Mouse (Mus musculus) embryonic facial prominence, embryonic 15.5 days (tissue): Measurements from ENCODE around the gene Saxo1. TPM values are rescaled to one million over a fixed set of nuclear protein-coding genes. Genes with fewer than 3 reads are reported as not detected.

Experiments
- ATAC-seq: fragments of 200-750 bp; cut with Nextera tagmentation; 2 replicates; pipeline ENCODE4 v1.8.0; 2017; ENCODE audit warnings: low read depth, moderate TSS enrichment; ENCODE audit not compliant: insufficient number of reproducible peaks, low FRiP score, low TSS enrichment
- H3K27ac ChIP-seq: fragments of 300-500 bp; sonication (generic); replicated peaks from 2 replicates; pipeline ENCODE4 v1.5.1; 2015; ENCODE audit warnings: mild to moderate bottlenecking, inconsistent platforms
- H3K27me3 ChIP-seq: fragments of 300-500 bp; sonication (generic); 2 replicates; pipeline ENCODE4 v1.6.1; 2015; ENCODE audit warnings: inconsistent platforms
- H3K36me3 ChIP-seq: fragments of 300-500 bp; sonication (generic); 2 replicates; pipeline ENCODE4 v1.6.1; 2015; ENCODE audit warnings: mild to moderate bottlenecking, inconsistent platforms
- H3K4me1 ChIP-seq: fragments of 300-500 bp; sonication (generic); 2 replicates; pipeline ENCODE4 v1.6.1; 2015; ENCODE audit warnings: inconsistent platforms
- H3K4me2 ChIP-seq: fragments of 300-500 bp; sonication (generic); replicated peaks from 2 replicates; pipeline ENCODE4 v1.6.1; 2015; ENCODE audit warnings: mild to moderate bottlenecking, inconsistent platforms
- H3K4me3 ChIP-seq: fragments of 300-500 bp; sonication (generic); replicated peaks from 2 replicates; pipeline ENCODE4 v1.5.1; 2015; ENCODE audit warnings: mild to moderate bottlenecking, inconsistent platforms
- H3K9ac ChIP-seq: fragments of 300-500 bp; sonication (generic); 2 replicates; pipeline ENCODE4 v1.6.1; 2015; ENCODE audit warnings: inconsistent platforms
- H3K9me3 ChIP-seq: fragments of 300-500 bp; sonication (generic); replicated peaks from 2 replicates; pipeline ENCODE4 v1.6.1; 2016; ENCODE audit warnings: inconsistent platforms
- WGBS: fragments of 180-500 bp; shearing (Covaris S2); methylation state at CpG from one replicate; pipeline ENCODE4 v1.1.7; 2015; 5-methylcytosine and 5-hydroxymethylcytosine counted together
- polyA plus RNA-seq: library from polyadenylated mRNA; unstranded; fragments of >200 nt; fragmentation: Nextera tagmentation; extraction: Ambion mirVana; gene quantifications from 2 replicates; pipeline ENCODE4 v1.2.1, GENCODE M21; 2015

The Saxo1 gene
- polyA plus RNA-seq, result 0.09 TPM in 1 of 2 replicates, not detected in the other

- H3K4me2 ChIP-seq, result no peak within 1 kb of the TSS
- H3K9me3 ChIP-seq, result no peaks in the 10 kb centered on the region
- H3K27ac ChIP-seq, result no peak within 1 kb of the TSS
- H3K9ac ChIP-seq, result no peak within 1 kb of the TSS
- no peaks in the 10 kb centered on the region for H3K4me1 ChIP-seq
- no peak for ATAC-seq
- 94% methylated on average over 7 of the region's 7 CpGs for WGBS
- H3K27me3 ChIP-seq, result no peaks in the 10 kb centered on the region
- no peaks in the 10 kb centered on the region for H3K36me3 ChIP-seq
- no peak within 1 kb of the TSS for H3K4me3 ChIP-seq
Measured at GRCm38 (mm10) chr4:86558228-86558627, at the start of gene Saxo1. Gene Saxo1 (minus strand): TSS chr4:86558328.

GRCm38 (mm10) chr4:86591304-86591703 lies 33.2 kb upstream of the Saxo1 start:
- H3K27me3 ChIP-seq, result no peaks in the 10 kb centered on the region

GRCm38 (mm10) chr4:86588236-86588635 lies 30.1 kb upstream of the Saxo1 start:
- no peaks in the 10 kb centered on the region for H3K4me1 ChIP-seq
- H3K36me3 ChIP-seq, result peaks cover 54% of the 10 kb centered on the region
- H3K27me3 ChIP-seq, result no peaks in the 10 kb centered on the region
- no peak for ATAC-seq
- H3K9me3 ChIP-seq, result no peaks in the 10 kb centered on the region
- WGBS, result 92% methylated on average over 3 of the region's 3 CpGs
- no peak overlapping the region for H3K9ac ChIP-seq
- no peak overlapping the region for H3K4me2 ChIP-seq
- no peak overlapping the region for H3K27ac ChIP-seq
- no peak overlapping the region for H3K4me3 ChIP-seq

More at GRCm38 (mm10) chr4:86591304-86591703, 33.2 kb upstream of the Saxo1 start:
- 93% methylated on average over 2 of the region's 2 CpGs for WGBS
- peaks cover 35% of the 10 kb centered on the region for H3K36me3 ChIP-seq
- H3K4me2 ChIP-seq, result no peak overlapping the region
- ATAC-seq, result no peak
- no peak overlapping the region for H3K4me3 ChIP-seq
- no peak overlapping the region for H3K27ac ChIP-seq
- no peaks in the 10 kb centered on the region for H3K9me3 ChIP-seq
- no peaks in the 10 kb centered on the region for H3K4me1 ChIP-seq
- H3K9ac ChIP-seq, result no peak overlapping the region

- ATAC-seq, result no peak
- H3K9me3 ChIP-seq, result no peaks in the 10 kb centered on the region
- peaks cover 15% of the 10 kb centered on the region for H3K4me1 ChIP-seq
- no peak overlapping the region for H3K27ac ChIP-seq
- WGBS, result 83% methylated on average over 3 of the region's 3 CpGs
- H3K36me3 ChIP-seq, result peaks cover 31% of the 10 kb centered on the region
- H3K27me3 ChIP-seq, result no peaks in the 10 kb centered on the region
- H3K9ac ChIP-seq, result no peak overlapping the region
- no peak overlapping the region for H3K4me3 ChIP-seq
- H3K4me2 ChIP-seq, result no peak overlapping the region
Measured at GRCm38 (mm10) chr4:86580591-86580990, 22.5 kb upstream of the Saxo1 start.

GRCm38 (mm10) chr4:86580056-86580455 lies 21.9 kb upstream of the Saxo1 start:
- 56% methylated on average over 4 of the region's 4 CpGs for WGBS
- H3K27me3 ChIP-seq, result no peaks in the 10 kb centered on the region
- no peak overlapping the region for H3K4me2 ChIP-seq
- H3K27ac ChIP-seq, result no peak overlapping the region
- no peaks in the 10 kb centered on the region for H3K9me3 ChIP-seq
- peaks cover 15% of the 10 kb centered on the region for H3K4me1 ChIP-seq
- peaks cover 26% of the 10 kb centered on the region for H3K36me3 ChIP-seq
- H3K4me3 ChIP-seq, result no peak overlapping the region
- ATAC-seq, result no peak
- no peak overlapping the region for H3K9ac ChIP-seq

- peak overlapping the region; percentile 80 for H3K4me2 ChIP-seq
- peaks cover 15% of the 10 kb centered on the region for H3K4me1 ChIP-seq
- WGBS, result 9% methylated on average over 11 of the region's 11 CpGs
- no peaks in the 10 kb centered on the region for H3K27me3 ChIP-seq
- peak overlapping the region; percentile 97 for H3K4me3 ChIP-seq
- H3K9me3 ChIP-seq, result no peaks in the 10 kb centered on the region
- peak overlapping the region; percentile 97 for H3K9ac ChIP-seq
- no peak for ATAC-seq
- H3K27ac ChIP-seq, result peak overlapping the region; percentile 99
- 0 out of 2 replicates have a peak, but pooled peaks cover 8% of the 10 kb centered on the region for H3K36me3 ChIP-seq
Measured at GRCm38 (mm10) chr4:86576630-86577225, 18.6 kb upstream of the Saxo1 start.

- under 1% methylated on average over 20 of the region's 20 CpGs for WGBS
- peak overlapping the region; percentile 97 for H3K9ac ChIP-seq
Measured at GRCm38 (mm10) chr4:86576120-86576541, 18.0 kb upstream of the Saxo1 start.

GRCm38 (mm10) chr4:86575283-86575983 lies 17.3 kb upstream of the Saxo1 start, which contains the start of gene Rraga:
Gene Rraga (plus strand): TSS chr4:86575668.
- WGBS, result under 1% methylated on average over 53 of the region's 53 CpGs
- peak within 1 kb of the TSS; percentile 80 for H3K4me2 ChIP-seq
- H3K9ac ChIP-seq, result peak within 1 kb of the TSS; percentile 97
- peak within 1 kb of the TSS; percentile 97 for H3K4me3 ChIP-seq
- no peaks in the 10 kb centered on the region for H3K9me3 ChIP-seq
- H3K36me3 ChIP-seq, result 0 out of 2 replicates have a peak, but pooled peaks cover 8% of the 10 kb centered on the region
- peak; percentile 96 for ATAC-seq
- peaks cover 15% of the 10 kb centered on the region for H3K4me1 ChIP-seq
- no peaks in the 10 kb centered on the region for H3K27me3 ChIP-seq
- H3K27ac ChIP-seq, result peak within 1 kb of the TSS; percentile 99

More at GRCm38 (mm10) chr4:86576120-86576541, 18.0 kb upstream of the Saxo1 start:
- H3K4me2 ChIP-seq, result peak overlapping the region; percentile 80
- no peak for ATAC-seq
- 0 out of 2 replicates have a peak, but pooled peaks cover 8% of the 10 kb centered on the region for H3K36me3 ChIP-seq
- H3K4me1 ChIP-seq, result peaks cover 15% of the 10 kb centered on the region
- H3K9me3 ChIP-seq, result no peaks in the 10 kb centered on the region
- no peaks in the 10 kb centered on the region for H3K27me3 ChIP-seq
- H3K27ac ChIP-seq, result peak overlapping the region; percentile 99
- peak overlapping the region; percentile 97 for H3K4me3 ChIP-seq

- no peaks in the 10 kb centered on the region for H3K27me3 ChIP-seq
- H3K27ac ChIP-seq, result peak overlapping the region; percentile 99
- WGBS, result 16% methylated on average over 6 of the region's 6 CpGs
- peak overlapping the region; percentile 80 for H3K4me2 ChIP-seq
- peak overlapping the region; percentile 97 for H3K4me3 ChIP-seq
- ATAC-seq, result peak; percentile 24; the same call in 1 of the 2 replicates
- 0 out of 2 replicates have a peak, but pooled peaks cover 7% of the 10 kb centered on the region for H3K36me3 ChIP-seq
- peaks cover 15% of the 10 kb centered on the region for H3K4me1 ChIP-seq
- H3K9ac ChIP-seq, result peak overlapping the region; percentile 97
- H3K9me3 ChIP-seq, result no peaks in the 10 kb centered on the region
Measured at GRCm38 (mm10) chr4:86574939-86575282, 16.8 kb upstream of the Saxo1 start.

GRCm38 (mm10) chr4:86561061-86561460 lies 2.9 kb upstream of the Saxo1 start:
- 91% methylated on average over 3 of the region's 3 CpGs for WGBS
- no peaks in the 10 kb centered on the region for H3K36me3 ChIP-seq
- ATAC-seq, result no peak
- H3K27ac ChIP-seq, result no peak overlapping the region
- H3K9ac ChIP-seq, result no peak overlapping the region
- H3K4me2 ChIP-seq, result no peak overlapping the region
- no peaks in the 10 kb centered on the region for H3K27me3 ChIP-seq
- no peaks in the 10 kb centered on the region for H3K4me1 ChIP-seq
- H3K9me3 ChIP-seq, result no peaks in the 10 kb centered on the region
- H3K4me3 ChIP-seq, result no peak overlapping the region

- no peak overlapping the region for H3K27ac ChIP-seq
- H3K9ac ChIP-seq, result no peak overlapping the region
- H3K36me3 ChIP-seq, result no peaks in the 10 kb centered on the region
- no peak overlapping the region for H3K4me3 ChIP-seq
- no peaks in the 10 kb centered on the region for H3K9me3 ChIP-seq
- ATAC-seq, result no peak
- H3K4me1 ChIP-seq, result no peaks in the 10 kb centered on the region
- WGBS, result 54% methylated on average over 4 of the region's 4 CpGs
- H3K27me3 ChIP-seq, result no peaks in the 10 kb centered on the region
- no peak overlapping the region for H3K4me2 ChIP-seq
Measured at GRCm38 (mm10) chr4:86559006-86559405, 878 bp upstream of the Saxo1 start.
